Mouse (Mus musculus): ENCODE data around the gene Itsn2.

- TF ChIP-seq POLR2A (IDR thresholded peaks at IDR 0.05; ENCODE audit: extremely low read depth, insufficient read depth, low read length) (no peak), CTCF (IDR thresholded peaks at IDR 0.05; ENCODE audit: extremely low read depth, insufficient read depth, low read length) (no peak)
These were observed 152.0 kb downstream of the Itsn2 start for GRCm38 (mm10) chr12:4744486-4744885.
